Mouse (Mus musculus) B cell, adult 2 months (primary cell): ENCODE measurements at regions not wholly inside any gene's neighbourhood (a gene's known extent, or its start where the extent isn't known, plus 50 kb on each side); places are given as distances from the start of the nearest gene placed in this dataset.
"Not testable (repeated sequence)": the region's sequence is repeated elsewhere in the genome, so short reads cannot be mapped to it uniquely, and the experiment has no call there.

Experiments
- DNase-seq, 2 experiments: peaks; one replicate each; pipeline ENCODE4 v3.0.0; 2022

DNA sequence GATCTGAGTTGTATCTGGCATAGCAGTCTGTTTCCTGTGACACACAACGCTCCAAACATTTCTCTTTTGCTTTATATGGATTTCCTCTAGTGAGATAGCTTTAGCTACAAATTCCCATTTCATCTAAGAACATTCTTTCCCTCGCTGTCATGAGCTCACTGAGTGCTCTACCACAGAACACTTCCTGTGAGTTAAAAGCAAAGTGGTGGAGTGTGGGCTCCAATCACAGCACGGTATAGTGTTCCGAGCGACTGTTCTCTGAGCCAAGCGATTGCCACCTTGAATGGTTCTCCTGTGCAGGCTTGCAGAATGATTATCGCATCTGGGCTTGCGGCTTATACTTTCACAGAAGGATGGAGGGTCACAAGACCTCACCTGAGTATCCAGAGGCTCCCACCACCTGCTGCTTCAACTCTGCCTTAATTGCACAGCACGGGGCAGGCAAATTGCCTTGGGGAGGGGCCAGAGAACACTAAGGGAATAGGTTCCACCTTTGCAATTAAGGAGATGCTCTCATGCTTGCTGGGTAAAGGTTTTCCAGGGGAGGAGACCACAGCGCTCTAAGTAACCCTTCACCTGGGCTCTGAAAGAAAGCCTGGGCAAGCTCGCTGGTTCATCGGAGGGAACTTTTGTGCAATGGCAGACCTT lies 477.7 kb downstream of the Zfp704 start:
- no peak for DNase-seq

DNA sequence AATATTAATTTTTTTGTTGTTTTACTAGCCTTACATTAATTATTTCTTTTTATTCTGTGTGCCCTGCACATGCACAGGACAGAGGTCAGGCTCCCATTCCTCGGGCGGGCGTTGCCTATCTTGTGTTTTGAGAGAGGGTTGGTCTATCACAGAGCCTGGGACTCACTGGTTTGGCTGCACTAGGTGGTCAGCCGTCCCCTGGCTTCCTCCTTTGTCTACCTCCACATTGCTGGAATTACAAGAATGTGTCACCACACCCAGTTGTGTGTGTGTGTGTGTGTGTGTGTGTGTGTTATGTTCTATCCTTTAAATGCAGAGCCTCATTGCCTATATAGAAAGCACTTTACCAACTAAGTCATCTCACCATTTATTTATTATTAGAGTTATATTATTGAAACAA lies 478.5 kb downstream of the Zfp704 start:
- DNase-seq = no peak

- peak in 1 of 2 experiments; percentile 7 for DNase-seq
These were observed 481.5 kb downstream of the Zfp704 start for GRCm38 (mm10) chr3:9128407-9128806.

DNA sequence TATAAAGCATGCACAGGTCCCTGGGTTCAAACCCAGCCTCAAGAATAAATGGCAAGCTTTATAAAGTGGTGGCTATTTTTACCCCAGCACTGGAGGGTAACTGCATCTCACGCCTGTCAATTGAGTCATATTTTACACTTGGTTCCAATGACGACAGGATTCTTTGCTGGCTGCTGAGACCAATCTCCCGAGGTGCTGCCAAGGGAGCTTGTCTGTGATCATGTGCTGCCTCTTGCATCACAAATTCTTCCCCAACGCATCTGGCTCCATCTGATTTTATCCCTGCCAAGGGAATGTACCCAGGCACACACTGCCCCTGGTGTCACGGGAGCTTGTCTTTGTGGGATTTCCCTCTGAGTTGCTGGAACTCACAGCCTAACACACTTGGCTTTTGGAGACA lies 486.8 kb downstream of the Zfp704 start:
- no peak for DNase-seq

- DNase-seq = no peak
These were observed 492.0 kb downstream of the Zfp704 start for GRCm38 (mm10) chr3:9117913-9118312.

DNA sequence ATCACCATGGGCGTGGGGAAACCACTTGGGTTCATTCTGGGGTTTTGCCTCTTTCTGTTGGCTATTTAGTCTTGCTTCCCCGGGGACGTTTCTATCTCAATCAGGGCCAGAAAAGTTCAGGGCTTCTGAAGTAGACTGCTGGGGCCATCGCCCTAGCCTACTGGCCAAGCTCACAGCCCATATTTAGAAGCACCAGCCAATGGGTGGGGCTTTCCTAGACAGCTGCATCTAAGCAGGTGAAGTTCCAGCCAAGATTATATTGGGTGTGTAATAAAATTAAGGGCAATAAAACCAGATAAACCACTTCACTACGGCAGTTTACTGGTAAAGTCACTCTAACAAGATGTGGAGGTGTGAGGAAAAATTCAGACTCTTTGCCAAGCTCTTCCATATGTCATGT lies 496.5 kb downstream of the Zfp704 start:
- DNase-seq = no peak

- no peak for DNase-seq
These were observed 499.1 kb downstream of the Zfp704 start for GRCm38 (mm10) chr3:9110741-9111140.

GRCm38 (mm10) chr3:9109991-9110390 lies 499.9 kb downstream of the Zfp704 start:
- peak; percentile 11 to 20 for DNase-seq

- DNase-seq = no peak
These were observed 500.4 kb downstream of the Zfp704 start for GRCm38 (mm10) chr3:9109485-9109884.

GRCm38 (mm10) chr3:9107766-9108410 lies 502.0 kb downstream of the Zfp704 start:
- DNase-seq = no peak

DNA sequence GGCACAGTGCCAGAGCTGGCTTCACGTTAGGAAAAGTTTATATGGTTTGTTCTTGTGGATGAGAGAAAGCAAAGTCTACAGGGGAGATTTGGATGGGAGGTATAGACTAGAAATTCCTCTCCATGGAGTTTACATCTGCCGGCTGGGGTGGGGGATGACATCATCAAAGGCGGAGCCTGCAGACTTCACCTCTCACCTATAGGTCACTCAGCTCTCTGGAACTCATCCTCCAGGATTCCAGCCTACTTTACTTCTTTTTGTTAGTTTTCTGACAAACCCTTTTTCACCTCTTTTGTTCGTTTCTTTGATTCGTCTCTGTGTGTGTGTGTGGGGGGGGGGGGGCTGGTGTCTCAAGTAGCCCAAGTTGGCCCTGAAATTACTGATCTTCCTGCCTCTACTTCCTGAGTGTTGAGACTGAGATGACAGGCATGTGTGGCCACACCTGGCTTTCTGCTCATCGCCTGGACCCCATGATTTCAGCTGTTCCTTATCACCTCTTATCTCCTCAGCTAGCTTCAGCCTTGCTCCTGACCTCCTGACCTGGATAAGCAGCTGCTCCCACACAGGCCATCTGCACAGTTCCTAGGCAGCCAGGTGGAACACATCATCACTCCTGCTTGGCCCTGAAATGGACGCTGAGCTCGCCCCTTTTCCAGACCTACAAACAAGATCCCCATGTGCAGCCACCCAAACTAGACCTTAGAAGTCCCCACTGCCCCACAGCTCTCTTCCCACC lies 504.5 kb downstream of the Zfp704 start:
- DNase-seq = no peak

- no peak for DNase-seq
These were observed 506.4 kb downstream of the Zfp704 start for GRCm38 (mm10) chr3:9103456-9103855.

GRCm38 (mm10) chr3:9101240-9101639 lies 508.6 kb downstream of the Zfp704 start:
- DNase-seq = no peak

DNA sequence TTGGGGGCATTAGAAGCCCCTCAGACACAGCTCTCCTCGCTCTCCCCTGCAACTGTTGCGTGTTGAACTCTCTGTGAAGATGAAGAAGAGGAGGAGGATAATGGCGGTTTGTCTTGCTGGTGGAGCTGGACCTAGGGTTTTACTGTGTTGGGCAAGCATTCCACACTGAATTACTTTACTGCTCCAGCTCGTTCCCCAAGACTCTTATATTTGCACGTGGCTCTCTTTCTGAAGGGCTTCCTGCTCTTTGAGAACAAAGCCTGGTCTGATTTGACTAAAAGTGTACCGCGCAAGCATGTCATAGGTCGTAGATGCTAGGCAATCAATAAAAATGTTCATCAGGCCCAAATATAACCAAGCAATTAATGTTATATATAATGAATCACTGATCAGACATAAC lies 509.1 kb downstream of the Zfp704 start:
- DNase-seq = no peak

DNA sequence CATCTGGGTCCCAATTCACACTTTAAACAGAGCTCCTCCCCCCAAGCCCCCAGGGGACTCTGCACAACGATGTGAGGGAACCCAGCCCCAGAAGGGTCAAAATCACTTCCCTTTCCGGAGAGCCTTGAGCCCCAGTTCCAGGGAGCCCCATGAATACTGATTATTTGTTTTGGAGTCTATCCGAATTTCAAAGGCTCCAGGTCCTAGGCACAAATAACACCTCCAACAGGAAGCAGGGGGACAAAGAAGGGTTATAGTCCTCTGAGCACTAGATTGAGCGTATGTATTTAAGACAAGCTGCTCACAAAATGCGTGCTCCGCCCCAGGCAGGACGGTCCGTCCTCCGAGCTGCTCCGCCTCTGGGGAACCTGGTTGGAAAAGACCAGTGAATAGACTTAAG lies 511.4 kb downstream of the Zfp704 start:
- no peak for DNase-seq

DNA sequence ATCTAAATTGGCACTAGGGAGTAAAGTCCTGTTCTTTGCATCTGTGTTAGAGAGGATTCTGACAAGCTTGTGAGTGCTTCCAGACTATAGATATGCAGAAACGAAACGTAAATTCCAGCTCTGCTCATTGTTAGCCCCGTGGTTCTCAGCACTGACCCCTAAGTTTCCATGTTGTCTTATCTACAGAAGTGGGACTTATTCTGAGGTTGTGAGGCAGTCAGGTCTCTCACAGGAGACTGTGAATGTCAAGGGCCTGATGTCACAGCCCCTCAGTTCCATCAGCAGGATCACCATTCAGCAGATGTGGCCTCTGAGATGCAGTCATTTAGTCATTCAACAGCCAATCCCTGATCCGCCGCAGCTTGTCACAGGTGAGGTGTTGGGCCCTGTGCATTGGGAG lies 525.8 kb downstream of the Zfp704 start:
- DNase-seq = no peak

- DNase-seq = no peak
These were observed 527.8 kb downstream of the Zfp704 start for GRCm38 (mm10) chr3:9082061-9082460.

GRCm38 (mm10) chr3:9078201-9078600 lies 531.7 kb downstream of the Zfp704 start:
- no peak for DNase-seq

- peak; percentile 74 to 76 for DNase-seq
These were observed 533.2 kb downstream of the Zfp704 start for GRCm38 (mm10) chr3:9076696-9077095.

GRCm38 (mm10) chr3:9072471-9072870 lies 537.4 kb downstream of the Zfp704 start:
- not testable (repeated sequence) for DNase-seq

DNA sequence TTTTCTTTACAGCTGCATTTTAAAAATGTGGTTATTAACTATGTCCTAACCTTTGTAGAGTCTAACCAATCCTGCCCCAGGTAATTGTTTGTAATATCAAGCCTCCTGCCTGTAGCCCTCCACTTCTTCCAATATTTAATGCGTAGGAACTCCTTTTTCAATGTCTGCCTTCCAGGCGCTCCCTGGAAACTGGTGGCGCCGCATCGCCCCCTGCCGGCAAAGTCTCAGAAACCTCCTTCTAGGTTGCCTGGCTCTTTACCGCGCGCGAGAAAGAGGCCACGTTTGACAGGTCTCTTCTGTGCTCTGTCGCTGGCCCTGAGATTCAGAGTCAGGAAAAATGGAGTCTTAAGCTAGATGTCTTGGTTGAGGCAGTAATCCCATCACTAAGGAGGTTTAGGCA lies 542.8 kb downstream of the Zfp704 start:
- DNase-seq = peak; percentile 86 to 88

GRCm38 (mm10) chr3:9066374-9066773 lies 543.5 kb downstream of the Zfp704 start:
- no peak for DNase-seq

GRCm38 (mm10) chr3:9065892-9066291 lies 544.0 kb downstream of the Zfp704 start:
- no peak for DNase-seq
